Mouse (Mus musculus): ENCODE measurements around the gene Tex52. TPM values are rescaled to one million over a fixed set of nuclear protein-coding genes. Genes with fewer than 3 reads are reported as not detected.
"Not testable (repeated sequence)": the region's sequence is repeated elsewhere in the genome, so short reads cannot be mapped to it uniquely, and the experiment has no call there.

The Tex52 gene
- total RNA-seq, 2 experiments from 2014 or later: not detected

DNA sequence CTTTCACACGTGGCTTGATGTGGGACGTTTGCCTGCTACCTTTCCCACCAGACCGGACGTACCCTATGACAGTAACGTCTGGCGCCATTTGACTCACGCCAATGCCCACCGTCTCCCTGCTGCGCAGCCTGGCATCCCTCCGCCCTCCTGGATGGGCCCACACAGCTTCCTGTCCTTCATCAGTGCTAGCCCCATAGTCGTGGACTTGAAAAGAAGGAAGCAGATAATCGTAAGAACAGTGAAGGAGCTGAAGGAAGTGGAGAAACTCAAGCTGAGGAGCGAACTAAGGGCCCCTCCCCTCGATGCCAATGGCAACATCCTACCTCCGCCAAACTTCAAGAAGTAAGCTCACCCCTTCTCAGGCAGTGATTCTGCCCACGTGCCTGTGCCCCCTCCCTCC is 4.4 kb downstream of the Tex52 start:
- intact Hi-C loops (cut with DNase I): loop anchor here (1.0 kb wide), 1 partner anchor 31 kb away; no protein-coding TSS in a partner anchor
- DNase-seq: no peak

DNA sequence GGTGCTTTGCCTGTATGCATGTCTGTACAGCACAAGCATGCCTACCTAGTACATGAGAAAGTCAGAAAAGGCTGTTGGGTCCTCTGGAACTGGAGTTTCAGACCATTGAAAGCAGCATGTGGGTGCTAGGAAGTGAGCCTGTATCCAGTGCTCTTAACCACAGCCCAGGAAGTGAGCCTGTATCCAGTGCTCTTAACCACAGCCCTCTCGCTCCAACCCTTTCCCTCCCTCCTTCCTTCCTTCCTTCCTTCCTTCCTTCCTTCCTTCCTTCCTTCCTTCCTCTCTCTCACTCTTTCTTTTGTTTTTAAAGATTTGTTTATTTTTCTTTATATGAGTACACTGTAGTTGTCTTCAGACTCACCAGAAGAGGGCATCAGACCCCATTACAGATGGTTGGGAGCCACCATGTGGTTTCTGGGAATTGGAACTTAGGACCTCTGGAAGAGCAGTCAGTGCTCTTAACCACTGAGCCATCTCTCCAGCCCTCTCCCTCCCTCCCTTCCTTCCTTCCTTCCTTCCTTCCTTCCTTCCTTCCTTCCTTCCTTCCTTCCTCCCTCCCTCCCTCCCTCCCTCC is 5.4 kb downstream of the Tex52 start:
- intact Hi-C loops (cut with DNase I): loop anchor here (1.0 kb wide), 1 partner anchor 30 kb away; no protein-coding TSS in a partner anchor

DNA sequence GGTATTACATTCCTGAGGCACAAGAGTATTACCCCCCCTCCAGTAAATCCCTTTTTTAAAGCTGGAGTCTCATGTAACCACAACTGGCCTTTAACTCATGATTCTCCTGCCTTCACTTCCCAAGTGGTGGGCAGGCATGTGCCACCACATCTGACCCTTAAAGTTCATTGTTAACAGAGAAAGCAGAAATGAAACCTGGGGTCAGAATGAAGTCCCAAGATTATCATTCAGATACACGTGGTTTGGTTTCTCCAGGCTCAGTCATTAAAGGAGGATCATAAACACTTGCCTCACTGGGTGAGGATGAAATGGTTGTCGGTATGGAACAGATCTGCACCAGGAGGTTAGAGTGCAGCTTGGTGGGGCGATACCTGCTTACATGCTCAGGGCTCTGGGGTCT is 6.0 kb downstream of the Tex52 start:
- no peak for DNase-seq
- intact Hi-C loops (cut with DNase I): no loop called here

More for the DNA sequence above, 5.4 kb downstream of the Tex52 start:
- not testable (repeated sequence) for DNase-seq

DNA sequence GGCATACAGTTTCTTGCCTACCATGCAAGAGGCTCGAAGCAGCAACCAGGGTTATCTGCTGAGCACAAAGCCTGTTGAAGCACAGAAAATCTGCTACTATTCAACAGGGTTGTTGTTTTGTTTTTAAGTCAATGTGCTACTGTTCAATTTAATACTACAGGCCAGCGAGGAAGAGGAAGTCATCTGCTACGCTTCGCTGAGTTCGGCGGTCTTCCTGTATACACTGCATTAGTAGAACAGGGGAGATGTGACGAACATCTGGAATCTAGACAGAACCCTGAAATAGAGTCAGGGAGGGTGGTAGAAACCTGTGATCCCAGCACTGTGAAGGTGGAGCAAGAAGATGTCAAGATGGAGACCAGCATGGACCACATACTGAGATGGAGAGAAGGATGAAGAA is 8.5 kb downstream of the Tex52 start:
- intact Hi-C loops (cut with DNase I): no loop called here
- DNase-seq: no peak

DNA sequence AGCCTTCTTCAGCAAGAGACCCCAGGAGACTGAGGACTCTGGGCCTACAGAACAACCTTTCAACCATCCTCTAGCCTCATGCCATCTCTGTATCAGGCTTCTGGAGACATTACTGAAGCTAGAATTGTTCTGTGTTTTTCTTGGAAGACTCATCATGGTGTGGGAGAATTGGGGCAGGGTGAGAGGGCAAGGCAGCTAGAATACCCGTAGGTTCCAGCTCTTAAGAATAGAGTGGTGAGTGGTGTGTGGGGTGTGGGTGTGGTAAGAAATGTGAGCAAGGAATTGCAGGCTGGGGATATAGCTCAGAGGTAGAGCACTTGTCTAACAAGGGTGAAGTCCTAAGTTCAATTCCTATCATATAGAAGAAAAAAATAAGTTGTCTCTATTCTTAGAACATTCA is 9.8 kb downstream of the Tex52 start:
- intact Hi-C loops (cut with DNase I): no loop called here
- no peak for DNase-seq

DNA sequence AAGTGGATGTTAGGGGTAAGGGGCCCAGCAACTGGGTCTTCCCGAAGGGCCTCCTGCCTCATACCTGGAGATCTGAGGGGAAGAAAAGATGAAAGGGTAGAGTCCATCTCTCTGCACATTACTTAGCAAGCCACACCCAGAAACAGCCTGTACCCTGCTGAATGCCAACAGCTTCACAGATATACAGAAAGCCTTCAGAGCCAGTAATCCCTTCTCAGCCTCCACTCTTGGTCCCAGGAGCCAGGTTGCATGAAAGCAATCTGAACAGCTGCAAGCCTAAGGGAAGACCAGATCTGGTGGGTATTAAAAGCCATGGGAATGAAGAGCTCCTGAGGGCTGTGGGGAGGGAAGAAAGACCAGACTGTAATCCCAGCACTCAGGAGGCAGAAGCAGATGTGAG is 13.9 kb downstream of the Tex52 start:
- DNase-seq: no peak
- intact Hi-C loops (cut with DNase I): no loop called here

DNA sequence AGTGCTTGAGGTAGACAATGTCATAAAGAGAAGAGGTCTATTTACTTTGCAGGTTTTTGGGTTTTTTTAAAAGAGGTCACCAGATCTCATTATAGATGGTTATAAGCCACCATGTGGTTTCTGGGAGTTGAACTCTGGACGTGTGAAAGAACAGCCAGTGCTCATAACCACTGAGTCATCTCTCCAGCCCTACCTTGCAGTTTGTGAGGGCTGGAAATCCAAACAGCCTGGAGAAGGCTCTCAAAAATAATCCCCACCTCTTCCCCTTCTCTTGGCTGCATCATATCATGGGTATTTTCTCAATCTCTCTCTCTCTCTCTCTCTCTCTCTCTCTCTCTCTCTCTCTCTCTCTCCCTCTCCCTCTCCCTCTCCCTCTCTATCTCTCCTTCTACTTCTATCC is 15.4 kb downstream of the Tex52 start:
- DNase-seq: no peak
- intact Hi-C loops (cut with DNase I): no loop called here

DNA sequence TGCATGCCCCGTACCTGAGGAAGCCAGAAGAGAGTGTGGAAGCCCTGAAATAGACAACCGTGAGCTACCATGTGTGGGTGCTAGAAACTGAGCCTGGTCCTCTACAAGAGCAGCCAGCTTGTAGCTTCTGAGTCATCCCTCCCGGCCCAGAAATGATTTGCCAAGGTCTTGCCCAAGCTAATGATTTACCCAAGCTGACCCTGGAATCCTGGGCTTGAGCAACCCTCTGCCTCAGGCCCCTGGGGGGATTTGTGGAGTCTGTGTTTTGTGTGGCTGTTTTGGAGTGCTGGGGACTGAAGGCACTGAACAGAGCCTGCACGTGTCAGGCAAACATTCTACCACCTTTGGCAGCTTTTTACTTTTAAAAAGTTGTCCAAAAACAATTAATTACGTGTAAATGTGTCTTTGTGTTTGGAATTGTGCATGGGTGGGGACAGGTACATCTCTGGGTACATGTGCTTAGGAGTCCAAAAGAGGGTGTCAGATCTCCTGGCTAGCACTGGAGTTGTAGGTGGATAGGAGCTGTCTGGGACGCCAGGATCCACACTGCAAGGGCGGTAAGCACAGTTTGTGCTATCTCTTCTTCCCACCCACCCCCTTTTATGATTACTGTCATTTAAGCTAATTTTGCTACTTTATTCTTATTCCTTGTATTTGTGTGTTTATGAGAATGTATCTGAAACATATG is 22.5 kb downstream of the Tex52 start:
- intact Hi-C loops (cut with DNase I): no loop called here
- no peak for DNase-seq

DNA sequence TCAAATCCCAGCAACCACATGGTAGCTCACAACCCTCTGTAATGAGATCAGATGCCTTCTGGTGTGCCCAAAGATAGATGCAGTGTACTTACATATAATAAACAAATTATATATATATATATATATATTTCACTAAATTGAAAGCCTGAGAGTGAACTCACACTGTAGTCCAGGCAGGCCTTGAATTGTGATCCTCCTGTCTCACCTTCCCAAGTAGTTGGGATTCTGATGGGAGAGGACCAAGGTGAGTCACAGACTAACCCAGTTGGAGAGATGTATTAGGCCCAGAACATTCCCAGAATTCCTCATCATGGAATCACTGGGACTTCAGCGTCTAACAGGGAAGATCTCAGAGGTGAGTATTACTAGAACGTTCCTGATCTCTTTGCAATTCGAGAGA is 23.7 kb downstream of the Tex52 start, which contains the start of gene Nrip2:
Gene Nrip2, plus strand, starts transcription at position 301 of the 400 bp plus-strand sequence.
- DNase-seq: no peak
- intact Hi-C loops (cut with DNase I): no loop called here

DNA sequence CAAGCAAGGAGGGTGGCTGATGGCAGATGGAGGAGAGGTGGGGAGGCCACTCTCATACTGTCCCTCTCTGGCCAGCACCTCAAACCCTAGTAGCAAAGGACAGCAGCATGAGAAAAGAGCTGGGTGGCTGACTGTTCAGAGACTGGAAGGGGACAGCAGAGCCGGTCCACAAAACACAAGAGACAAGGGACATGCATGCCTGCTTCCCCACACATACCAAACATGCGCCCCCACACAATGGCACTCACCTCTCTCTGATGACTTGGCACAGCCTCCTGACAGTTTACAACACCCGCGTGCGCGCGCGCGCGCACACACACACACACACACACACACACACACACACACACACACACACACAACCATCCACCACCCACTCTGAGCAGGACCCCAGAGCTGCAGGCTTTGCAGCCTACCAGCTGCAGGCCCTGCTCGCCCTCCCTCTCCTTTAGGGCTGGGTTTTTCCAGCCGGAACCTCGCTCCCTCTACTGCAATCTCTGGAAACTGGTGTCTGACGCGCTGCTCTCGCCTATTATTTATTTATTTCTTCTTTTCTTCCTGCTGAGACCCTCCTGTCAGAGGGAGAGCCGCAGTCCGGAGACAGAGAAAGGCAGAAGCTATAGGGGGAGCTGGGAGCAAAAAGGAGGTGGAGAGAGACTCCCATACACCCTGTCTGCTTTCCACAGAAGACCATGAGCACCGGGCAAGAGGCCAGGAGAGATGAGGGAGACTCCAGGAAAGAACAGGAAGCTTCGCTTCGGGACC is 24.3 kb downstream of the Tex52 start:
- intact Hi-C loops (cut with DNase I): no loop called here
- DNase-seq: peak in 1 of 2 experiments; percentile 24

DNA sequence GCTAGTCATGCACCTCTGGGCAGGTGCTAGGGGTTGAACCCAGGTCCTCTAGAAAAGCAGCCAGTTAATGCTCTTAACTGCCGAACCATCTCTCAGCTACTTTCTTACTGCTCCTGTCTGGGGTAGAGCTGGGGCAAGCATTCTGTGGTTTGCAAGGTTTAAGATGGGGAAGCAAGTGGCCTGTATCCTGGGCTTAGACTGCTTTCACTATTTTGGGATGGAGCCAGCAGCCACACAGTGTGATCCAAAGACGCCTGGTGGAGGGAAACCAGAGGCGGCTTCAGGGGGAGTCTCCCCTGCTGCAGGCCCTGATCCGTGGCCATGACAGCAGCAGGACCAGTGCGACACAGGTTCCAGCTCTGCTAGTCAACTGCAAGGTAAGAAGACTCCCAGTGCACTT is 29.5 kb downstream of the Tex52 start:
- DNase-seq: no peak
- intact Hi-C loops (cut with DNase I): loop anchor here (5.0 kb wide), 1 partner anchor 172 kb away; no protein-coding TSS in a partner anchor

DNA sequence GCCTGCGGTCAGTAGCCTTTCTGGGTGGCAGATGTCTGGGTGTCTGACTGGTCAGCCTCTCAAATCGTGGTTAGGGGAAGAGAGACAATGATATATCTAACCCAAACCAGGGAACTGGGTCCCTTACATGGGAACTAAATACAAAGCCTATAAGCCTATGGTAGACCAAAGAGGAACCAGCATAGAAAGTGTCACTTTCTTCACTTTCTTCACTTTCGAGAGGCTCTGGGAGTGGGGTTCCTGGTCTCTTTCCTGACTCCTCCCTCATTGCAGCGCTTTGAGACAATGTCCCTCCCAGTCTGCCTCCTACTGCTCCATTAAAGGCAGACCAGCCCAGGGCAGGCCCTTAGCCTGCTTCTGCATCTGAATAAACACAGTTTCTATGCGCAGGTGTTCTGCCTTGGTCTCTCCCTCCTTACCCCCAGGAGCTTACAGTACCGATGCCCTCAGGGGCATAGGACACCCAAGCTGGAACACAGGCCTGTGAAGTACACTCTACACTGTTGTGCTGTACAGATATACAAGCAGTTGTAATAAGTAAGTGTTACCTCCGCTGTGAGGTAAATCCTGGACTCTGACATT is 33.4 kb downstream of the Tex52 start:
- intact Hi-C loops (cut with DNase I): loop anchor here (5.0 kb wide), 1 partner anchor 176 kb away; no protein-coding TSS in a partner anchor

DNA sequence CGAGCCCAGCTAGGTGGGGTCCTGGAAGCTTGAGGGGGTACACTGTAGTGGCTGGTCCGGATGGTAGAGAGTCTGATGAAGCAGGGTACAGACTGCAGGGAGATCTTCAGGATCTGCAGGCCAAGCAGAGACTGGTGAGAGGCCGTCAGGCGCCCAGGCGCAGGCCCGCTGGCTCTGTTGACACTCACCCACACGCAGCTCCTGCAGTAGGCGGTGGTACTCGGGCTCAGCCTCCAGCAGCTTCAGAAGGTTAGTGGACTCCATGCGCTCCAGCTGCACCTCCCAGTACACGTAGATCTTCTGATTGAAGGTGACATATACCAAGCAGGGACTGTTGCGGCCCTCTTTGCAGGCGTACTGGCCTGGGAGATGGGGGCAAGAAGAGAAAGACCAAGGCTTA is 35.0 kb downstream of the Tex52 start:
- intact Hi-C loops (cut with DNase I): loop anchor here (1.0 to 10.0 kb wide), 2 partner anchors 30 to 206 kb away; no protein-coding TSS in a partner anchor
- DNase-seq: no peak

More for the DNA sequence above, 33.4 kb downstream of the Tex52 start:
- DNase-seq: no peak

DNA sequence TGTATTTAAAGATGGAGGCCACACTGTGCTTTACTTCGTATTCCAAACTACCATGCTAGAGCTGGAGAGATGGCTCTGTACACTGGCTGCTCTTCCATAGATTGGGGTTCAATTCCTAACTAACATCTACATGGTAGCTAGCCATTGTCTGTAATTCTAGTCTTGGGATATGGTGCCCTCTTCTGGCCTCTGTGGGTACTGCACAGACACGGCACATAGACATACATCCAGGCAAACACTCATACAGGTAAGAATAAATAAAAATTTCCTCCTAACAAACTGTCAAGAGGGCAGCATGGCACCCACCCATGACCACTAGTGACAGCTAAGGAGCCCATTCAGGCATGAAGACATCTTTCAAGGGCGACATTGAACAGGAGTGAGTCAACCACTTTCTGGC is 35.9 kb downstream of the Tex52 start:
- intact Hi-C loops (cut with DNase I): loop anchor here (1.0 to 10.0 kb wide), 3 partner anchors 68 to 206 kb away; no protein-coding TSS in a partner anchor
- peak; percentile 80 to 89 for DNase-seq

DNA sequence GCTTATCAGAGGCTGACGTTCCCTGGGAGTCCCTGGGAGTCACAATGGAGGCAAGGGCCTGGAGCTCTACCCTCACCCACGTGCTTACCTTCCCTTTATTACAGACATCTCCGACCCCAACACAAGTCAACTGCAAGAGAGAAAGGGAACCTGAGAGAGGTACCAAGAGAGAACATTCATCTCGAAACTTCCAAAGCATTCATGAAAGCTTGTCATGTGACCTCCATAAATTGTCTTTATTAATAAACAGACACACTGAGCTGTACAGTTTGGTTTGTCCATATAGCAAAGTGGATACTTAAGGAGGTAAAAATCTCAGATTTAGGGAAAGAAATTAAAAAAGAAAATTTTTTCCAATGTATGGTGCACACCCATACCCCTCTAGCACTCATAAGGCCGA is 40.9 kb downstream of the Tex52 start:
- no peak for DNase-seq
- intact Hi-C loops (cut with DNase I): loop anchor here (10.0 kb wide), 1 partner anchor 211 kb away; no protein-coding TSS in a partner anchor

DNA sequence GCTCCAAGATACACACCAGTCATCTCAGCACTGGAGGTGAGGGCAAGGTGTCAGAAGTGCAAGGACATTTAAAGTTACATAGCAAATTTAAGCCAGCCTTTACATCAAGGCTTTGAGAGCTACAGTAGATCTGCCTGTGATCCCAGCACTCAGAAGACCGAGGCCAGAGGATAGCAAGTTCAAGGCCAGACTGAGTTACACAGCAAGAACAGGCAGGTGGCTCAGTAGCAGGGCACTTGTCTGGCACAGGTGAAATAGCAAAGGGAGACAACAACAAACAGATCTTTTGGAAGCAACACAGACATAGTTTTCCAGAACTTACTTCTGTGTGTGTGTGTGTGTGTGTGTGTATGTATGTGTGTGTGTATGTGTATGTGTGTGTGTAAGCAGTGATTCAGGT is 42.8 kb downstream of the Tex52 start:
- DNase-seq: no peak
- intact Hi-C loops (cut with DNase I): loop anchor here (10.0 kb wide), 1 partner anchor 213 kb away; no protein-coding TSS in a partner anchor

DNA sequence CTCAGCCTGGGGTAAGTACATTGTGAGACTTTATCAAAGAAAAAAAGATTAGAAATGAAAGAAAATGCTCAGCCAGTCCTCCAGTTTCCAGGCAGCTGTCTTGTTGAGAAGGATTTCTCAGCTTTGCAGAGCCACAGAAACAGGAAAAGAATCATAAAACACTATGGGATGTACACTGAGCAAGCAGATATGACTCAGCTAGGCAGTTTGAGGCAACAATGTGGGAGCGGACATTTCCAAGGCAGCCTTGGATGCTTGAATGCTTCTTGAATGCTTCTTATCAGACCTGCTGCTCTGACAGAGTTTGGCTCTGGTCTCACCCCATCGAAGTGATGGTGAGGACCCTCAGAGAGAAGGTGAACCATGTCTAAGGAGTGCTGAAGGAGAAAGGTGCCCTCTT is 45.8 kb downstream of the Tex52 start:
- intact Hi-C loops (cut with DNase I): loop anchor here (10.0 kb wide), 1 partner anchor 344 kb away; no protein-coding TSS in a partner anchor
- no peak for DNase-seq

DNA sequence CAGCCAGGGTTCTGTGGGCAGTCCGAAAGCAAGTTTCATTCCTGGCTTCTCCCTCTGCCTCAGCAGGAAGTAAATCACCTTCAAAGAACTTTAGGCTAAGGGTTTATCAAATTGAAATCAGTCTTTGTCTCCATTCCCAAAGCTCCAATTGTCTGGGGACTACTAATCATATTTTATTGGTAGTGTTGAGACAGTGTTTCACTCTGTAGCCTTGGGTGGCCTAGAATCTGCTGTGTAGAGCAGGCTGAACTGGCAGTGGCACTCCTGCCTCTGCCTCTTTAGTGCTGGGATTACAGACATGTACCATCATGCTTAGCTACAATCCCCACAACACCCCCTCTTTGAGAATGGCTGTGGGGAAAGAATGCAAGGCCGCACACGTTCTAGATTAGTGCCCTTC is 46.2 kb downstream of the Tex52 start:
- DNase-seq: no peak
- intact Hi-C loops (cut with DNase I): loop anchor here (10.0 kb wide), 1 partner anchor 343 kb away; no protein-coding TSS in a partner anchor

DNA sequence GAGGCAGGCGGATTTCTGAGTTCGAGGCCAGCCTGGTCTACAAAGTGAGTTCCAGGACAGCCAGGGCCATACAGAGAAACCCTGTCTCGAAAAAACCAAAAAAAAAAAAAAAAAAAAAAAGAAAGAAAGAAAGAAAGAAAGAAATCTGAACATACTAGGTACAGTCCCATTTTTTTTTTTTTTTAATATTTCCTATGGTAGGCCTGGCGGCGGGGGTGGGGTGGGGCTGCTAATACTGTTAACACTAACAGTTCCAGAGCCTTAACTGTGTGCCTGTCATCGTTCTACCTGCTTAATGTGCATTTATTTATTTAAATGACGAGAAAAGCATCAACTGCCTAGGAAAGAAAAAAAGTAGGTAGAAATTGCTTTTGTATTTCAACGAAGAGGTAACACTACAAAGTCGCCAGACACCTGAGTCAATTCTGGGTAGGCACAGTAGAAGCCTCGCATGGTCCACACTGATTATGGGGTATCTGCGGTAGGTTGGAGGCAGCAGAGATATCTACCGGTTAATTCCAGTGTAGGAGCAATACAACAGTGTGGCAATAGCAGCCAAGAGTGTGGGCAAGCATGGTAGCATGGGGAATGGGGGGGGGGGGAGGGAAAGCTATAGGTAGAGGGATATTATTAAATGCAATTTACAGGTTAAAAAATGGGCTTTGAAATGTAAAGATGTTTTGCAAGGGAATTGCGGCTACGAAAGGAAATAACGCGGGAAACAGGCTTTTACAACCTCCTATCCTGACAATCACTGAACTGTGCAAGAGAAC is 48.4 kb downstream of the Tex52 start:
- no peak for DNase-seq
- intact Hi-C loops (cut with DNase I): loop anchor here (10.0 kb wide), 1 partner anchor 341 kb away; no protein-coding TSS in a partner anchor
